8 mouse cellular contexts compared by ENCODE assay signal in the genomic region with DNA sequence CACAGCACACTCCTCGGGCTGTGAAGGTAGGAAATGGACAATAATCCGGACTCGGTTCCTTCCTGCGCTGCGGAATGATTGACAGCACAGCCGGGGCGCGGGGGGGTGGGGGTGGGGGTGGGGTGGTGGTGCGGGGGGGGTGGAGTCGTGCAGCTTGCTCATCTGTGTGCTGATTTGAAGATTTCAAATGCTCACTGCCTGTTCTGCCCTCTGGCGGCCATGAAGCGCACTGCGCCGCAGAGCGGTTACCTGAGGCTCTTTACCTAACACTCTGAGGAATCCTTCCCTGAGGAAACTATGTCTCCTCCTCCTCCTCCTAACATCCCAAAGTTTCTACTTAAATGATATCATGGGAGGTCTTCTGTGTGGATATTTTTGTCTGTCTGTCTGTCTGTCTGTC. TPM values are rescaled to one million over a fixed set of nuclear protein-coding genes. Genes with fewer than 3 reads are reported as not detected.
DNase-seq lines count a peak whose midpoint lies in the region; ATAC-seq and TF ChIP-seq lines count a peak whose summit lies in the region.

No protein-coding gene starts in this region.

- H3K9me3 ChIP-seq in kidney, postnatal 0 days (replicated peaks; ENCODE audit: low read length) = no peaks in the 10 kb centered on the region
- H3K9me3 ChIP-seq in liver, embryonic 13.5 days (replicated peaks) = no peaks in the 10 kb centered on the region
- H3K9me3 ChIP-seq in stomach, postnatal 0 days (ENCODE audit: control insufficient read depth, low read length) = no peaks in the 10 kb centered on the region

- peak; percentile 72 for TF ChIP-seq CTCF in kidney, postnatal 0 days (IDR thresholded peaks at IDR 0.05; ENCODE audit: low read depth)
- TF ChIP-seq CTCF in stomach, postnatal 0 days (IDR thresholded peaks at IDR 0.05; ENCODE audit: low read depth) = peak; percentile 76

- no peaks in the 10 kb centered on the region for H3K27me3 ChIP-seq in kidney, postnatal 0 days (ENCODE audit: insufficient read depth, low read length)
- H3K27me3 ChIP-seq in liver, embryonic 13.5 days = no peaks in the 10 kb centered on the region
- no peaks in the 10 kb centered on the region for H3K27me3 ChIP-seq in stomach, postnatal 0 days (ENCODE audit: control insufficient read depth, insufficient read depth, low read length)

- 0 out of 2 replicates have a peak overlapping the region, but pooled peaks have one; percentile 18 for H3K4me2 ChIP-seq in kidney, postnatal 0 days (ENCODE audit: low read length)
- H3K4me2 ChIP-seq in liver, embryonic 13.5 days = 0 out of 2 replicates have a peak overlapping the region, but pooled peaks have one; percentile 28
- H3K4me2 ChIP-seq in stomach, postnatal 0 days (replicated peaks; ENCODE audit: low read depth) = no peak overlapping the region

- no peak overlapping the region for H3K27ac ChIP-seq in kidney, postnatal 0 days
- H3K27ac ChIP-seq in liver, embryonic 13.5 days = no peak overlapping the region
- H3K27ac ChIP-seq in stomach, postnatal 0 days (replicated peaks) = no peak overlapping the region

- peak; percentile 55 for DNase-seq in ovary, postnatal 14 days (ENCODE audit: low spot score)
- no peak for DNase-seq in ovary, adult 18-20 months (ENCODE audit: low spot score)
- peak; percentile 86 to 91 for DNase-seq in cerebellum, postnatal 10 days
- peak; percentile 53 to 84 for DNase-seq in frontal cortex, postnatal 36 days (ENCODE audit: low spot score in 2 of 2)
- no peak for DNase-seq in kidney, postnatal 0 days (ENCODE audit: low spot score)
- DNase-seq in liver, embryonic 13.5 days = no peak
- DNase-seq in natural killer cell, adult 2 months (ENCODE audit: low spot score in 2 of 2) = peak; percentile 16 to 67
- DNase-seq in stomach, postnatal 0 days (ENCODE audit: low spot score) = peak; percentile 79

- TF ChIP-seq EP300 in stomach, postnatal 0 days (optimal IDR thresholded peaks at IDR 0.05) = no peak

- H3K9ac ChIP-seq in kidney, postnatal 0 days (ENCODE audit: low read depth, low read length) = no peak overlapping the region
- no peak overlapping the region for H3K9ac ChIP-seq in liver, embryonic 13.5 days
- no peak overlapping the region for H3K9ac ChIP-seq in stomach, postnatal 0 days (ENCODE audit: low read length)

- ATAC-seq in kidney, postnatal 0 days (replicated peaks; ENCODE audit: low FRiP score, low read depth) = no peak
- ATAC-seq in liver, embryonic 13.5 days (ENCODE audit: low read depth) = no peak
- 0 out of 2 replicates have a peak, but pooled peaks have one; percentile 26 for ATAC-seq in stomach, postnatal 0 days (ENCODE audit: low FRiP score, low TSS enrichment)

- no peaks in the 10 kb centered on the region for H3K36me3 ChIP-seq in kidney, postnatal 0 days (ENCODE audit: insufficient read depth, low read length)
- H3K36me3 ChIP-seq in liver, embryonic 13.5 days = no peaks in the 10 kb centered on the region
- H3K36me3 ChIP-seq in stomach, postnatal 0 days (ENCODE audit: control insufficient read depth, insufficient read depth, low read length) = no peaks in the 10 kb centered on the region

- H3K4me1 ChIP-seq in kidney, postnatal 0 days (replicated peaks; ENCODE audit: insufficient read depth, low read length) = no peaks in the 10 kb centered on the region
- peaks cover 3% of the 10 kb centered on the region; the same call in 1 of the 2 replicates for H3K4me1 ChIP-seq in liver, embryonic 13.5 days (replicated peaks)
- no peaks in the 10 kb centered on the region for H3K4me1 ChIP-seq in stomach, postnatal 0 days (replicated peaks; ENCODE audit: control insufficient read depth, insufficient read depth)

- H3K4me3 ChIP-seq in kidney, postnatal 0 days (replicated peaks; ENCODE audit: low read depth, low read length) = no peak overlapping the region
- H3K4me3 ChIP-seq in liver, embryonic 13.5 days (replicated peaks) = no peak overlapping the region
- H3K4me3 ChIP-seq in stomach, postnatal 0 days (ENCODE audit: low read depth, low read length) = no peak overlapping the region

- 8% methylated on average over 15 of the region's 15 CpGs for WGBS in kidney, postnatal 0 days
- WGBS in liver, embryonic 13.5 days (ENCODE audit: insufficient replicate concordance) = 2% methylated on average over 12 of the region's 15 CpGs
- WGBS in stomach, postnatal 0 days = 9% methylated on average over 11 of the region's 15 CpGs

RNA-seq across cellular contexts. Expression of gene Slc2a5, which starts 6.2 kb away (rescaled TPM):
- polyA plus RNA-seq in kidney, postnatal 0 days (2015; fragmentation: Nextera tagmentation; extraction: Ambion mirVana) = 8.1 and 9.3 TPM in 2 replicates
- 0.22 and 0.23 TPM in 2 replicates for polyA plus RNA-seq in liver, embryonic 13.5 days (2015; fragmentation: Nextera tagmentation; extraction: Ambion mirVana)
- 0.76 and 0.80 TPM in 2 replicates for polyA plus RNA-seq in stomach, postnatal 0 days (2015; fragmentation: Nextera tagmentation; extraction: Ambion mirVana)

RNA-seq across cellular contexts. Expression of gene Gpr157, which starts 25.7 kb away (rescaled TPM):
- polyA plus RNA-seq in kidney, postnatal 0 days (2015; fragmentation: Nextera tagmentation; extraction: Ambion mirVana) = 0.18 and 0.28 TPM in 2 replicates
- 0.10 and 0.12 TPM in 2 replicates for polyA plus RNA-seq in liver, embryonic 13.5 days (2015; fragmentation: Nextera tagmentation; extraction: Ambion mirVana)
- polyA plus RNA-seq in stomach, postnatal 0 days (2015; fragmentation: Nextera tagmentation; extraction: Ambion mirVana) = 0.55 and 0.75 TPM in 2 replicates

RNA-seq across cellular contexts. Expression of gene Slc2a7, which starts 35.9 kb away (rescaled TPM):
- not detected in 2 replicates for polyA plus RNA-seq in kidney, postnatal 0 days (2015; fragmentation: Nextera tagmentation; extraction: Ambion mirVana)
- polyA plus RNA-seq in liver, embryonic 13.5 days (2015; fragmentation: Nextera tagmentation; extraction: Ambion mirVana) = 0.21 TPM in 1 of 2 replicates, not detected in the other
- polyA plus RNA-seq in stomach, postnatal 0 days (2015; fragmentation: Nextera tagmentation; extraction: Ambion mirVana) = 0.24 TPM in 1 of 2 replicates, not detected in the other

Comparison
In these comparisons a context has a peak if more than half of its experiments do, and no peak if none do; other contexts are left out.
1. DNase-seq: peak in ovary, postnatal 14 days (single experiment), cerebellum, postnatal 10 days (2 of 2), frontal cortex, postnatal 36 days (2 of 2), natural killer cell, adult 2 months (2 of 2) and stomach, postnatal 0 days (single experiment); none in ovary, adult 18-20 months (single experiment), kidney, postnatal 0 days (single experiment) and liver, embryonic 13.5 days (single experiment).